ENCODE assay signal across 24 mouse cellular contexts in genomic region chr7:37619254-37619653, GRCm38 (mm10).
DNase-seq lines count a peak whose midpoint lies in the region; ATAC-seq and TF ChIP-seq lines count a peak whose summit lies in the region.
"Had no signal": no experiment of that assay in that cellular context is flagged by ENCODE, and none has a peak within 500 bp of the region (broad histone marks: within the 10 kb centered on the region; RNA-seq: fewer than 3 reads in every experiment).

No protein-coding gene starts in this region.

- no peaks in the 10 kb centered on the region; the same call in 1 of the 2 replicates for H3K36me3 ChIP-seq in forebrain, embryonic 10.5 days (replicated peaks)
- H3K36me3 ChIP-seq in forebrain, postnatal 0 days (ENCODE audit: insufficient read depth): no peaks in the 10 kb centered on the region
- H3K36me3 ChIP-seq in forebrain, embryonic 13.5 days (ENCODE audit: poor library complexity, severe bottlenecking): peaks cover 2% of the 10 kb centered on the region; the same call in 1 of the 2 replicates
- H3K36me3 ChIP-seq in forebrain, embryonic 16.5 days (ENCODE audit: control insufficient read depth, insufficient read depth): no peaks in the 10 kb centered on the region
- H3K36me3 ChIP-seq: heart, embryonic 12.5 days; heart, embryonic 15.5 days; hindbrain, embryonic 13.5 days; intestine, embryonic 15.5 days had no signal

- H3K9ac ChIP-seq in forebrain, postnatal 0 days: no peak overlapping the region
- no peak overlapping the region for H3K9ac ChIP-seq in forebrain, embryonic 13.5 days
- H3K9ac ChIP-seq in forebrain, embryonic 16.5 days (replicated peaks; ENCODE audit: low read depth, low read length): no peak overlapping the region
- H3K9ac ChIP-seq: heart, embryonic 12.5 days; heart, embryonic 15.5 days; hindbrain, embryonic 13.5 days; intestine, embryonic 15.5 days had no signal

- peaks cover 25% of the 10 kb centered on the region for H3K27me3 ChIP-seq in forebrain, embryonic 10.5 days (ENCODE audit: poor library complexity, severe bottlenecking)
- no peaks in the 10 kb centered on the region for H3K27me3 ChIP-seq in forebrain, postnatal 0 days (ENCODE audit: insufficient read depth, low read length)
- H3K27me3 ChIP-seq in forebrain, embryonic 13.5 days: no peaks in the 10 kb centered on the region
- H3K27me3 ChIP-seq in forebrain, embryonic 16.5 days (replicated peaks; ENCODE audit: control insufficient read depth, insufficient read depth, low read length): no peaks in the 10 kb centered on the region
- H3K27me3 ChIP-seq: hindbrain, embryonic 13.5 days; Patski had no signal

- H3K4me1 ChIP-seq in forebrain, embryonic 10.5 days: peaks cover 39% of the 10 kb centered on the region
- H3K4me1 ChIP-seq in forebrain, postnatal 0 days (ENCODE audit: insufficient read depth): no peaks in the 10 kb centered on the region
- H3K4me1 ChIP-seq in forebrain, embryonic 13.5 days: peaks cover 26% of the 10 kb centered on the region
- H3K4me1 ChIP-seq in forebrain, embryonic 16.5 days (replicated peaks; ENCODE audit: control insufficient read depth, insufficient read depth, low read length): peaks cover 13% of the 10 kb centered on the region

- H3K4me2 ChIP-seq in forebrain, postnatal 0 days (ENCODE audit: low read depth): no peak overlapping the region
- no peak overlapping the region for H3K4me2 ChIP-seq in forebrain, embryonic 13.5 days
- no peak overlapping the region for H3K4me2 ChIP-seq in forebrain, embryonic 16.5 days (ENCODE audit: low read length)
- H3K4me2 ChIP-seq: heart, embryonic 12.5 days; heart, embryonic 15.5 days; hindbrain, embryonic 13.5 days; intestine, embryonic 15.5 days had no signal

- no peak for TF ChIP-seq CTCF in forebrain, postnatal 0 days (IDR thresholded peaks at IDR 0.05; ENCODE audit: low read depth)

- no peak for ATAC-seq in forebrain, postnatal 0 days
- peak; percentile 56; the same call in 1 of the 2 replicates for ATAC-seq in forebrain, embryonic 13.5 days
- peak; percentile 37; the same call in 1 of the 2 replicates for ATAC-seq in forebrain, embryonic 16.5 days
- ATAC-seq in megakaryocyte progenitor cell, adult 5-6 weeks (replicated peaks; ENCODE audit: poor library complexity): no peak
- ATAC-seq: hindbrain, embryonic 16.5 days; intestine, embryonic 15.5 days; Patski had no signal

- peak; percentile 36 for DNase-seq in forebrain, embryonic 10.5 days (ENCODE audit: extremely low spot score, low spot score)
- no peak for DNase-seq in forebrain, postnatal 0 days
- DNase-seq in urinary bladder, adult 18-20 months (ENCODE audit: low spot score in 2 of 2): no peak
- no peak for DNase-seq in kidney, adult 9 months
- DNase-seq in ovary, postnatal 36 days (ENCODE audit: low spot score): no peak
- DNase-seq: adrenal gland, postnatal 14 days; cerebellum, adult 11-12 months; cerebellum, adult 8-10 months; cerebellum, postnatal 10 days; cerebellum, postnatal 36 days; gastrocnemius, postnatal 25 days; heart, adult 18-20 months; heart, postnatal 10 days; heart, postnatal 36 days had no signal

- H3K27ac ChIP-seq in forebrain, embryonic 10.5 days: no peak overlapping the region
- H3K27ac ChIP-seq in forebrain, postnatal 0 days (ENCODE audit: low read depth, low read length): no peak overlapping the region
- H3K27ac ChIP-seq in forebrain, embryonic 13.5 days: no peak overlapping the region
- no peak overlapping the region for H3K27ac ChIP-seq in forebrain, embryonic 16.5 days (ENCODE audit: low read length)
- H3K27ac ChIP-seq: heart, embryonic 15.5 days; hindbrain, embryonic 10.5 days; hindbrain, embryonic 13.5 days; intestine, embryonic 15.5 days had no signal

- WGBS in forebrain, embryonic 10.5 days: 49% methylated on average over 7 of the region's 7 CpGs
- WGBS in forebrain, postnatal 0 days: 19% methylated on average over 7 of the region's 7 CpGs
- WGBS in forebrain, embryonic 13.5 days: 19% methylated on average over 7 of the region's 7 CpGs
- 14% methylated on average over 7 of the region's 7 CpGs for WGBS in forebrain, embryonic 16.5 days

- no peak overlapping the region for H3K4me3 ChIP-seq in forebrain, embryonic 10.5 days
- H3K4me3 ChIP-seq in forebrain, postnatal 0 days (ENCODE audit: low read depth, low read length): no peak overlapping the region
- H3K4me3 ChIP-seq in forebrain, embryonic 13.5 days: no peak overlapping the region
- no peak overlapping the region for H3K4me3 ChIP-seq in forebrain, embryonic 16.5 days (replicated peaks; ENCODE audit: low read length)
- H3K4me3 ChIP-seq: heart, embryonic 12.5 days; heart, embryonic 15.5 days; hindbrain, embryonic 10.5 days; hindbrain, embryonic 13.5 days; intestine, embryonic 15.5 days had no signal

- H3K9me3 ChIP-seq in forebrain, embryonic 10.5 days: no peaks in the 10 kb centered on the region
- H3K9me3 ChIP-seq in forebrain, postnatal 0 days (ENCODE audit: low read length): no peaks in the 10 kb centered on the region
- no peaks in the 10 kb centered on the region for H3K9me3 ChIP-seq in forebrain, embryonic 13.5 days (replicated peaks)
- H3K9me3 ChIP-seq in forebrain, embryonic 16.5 days (ENCODE audit: control insufficient read depth, low read length): no peaks in the 10 kb centered on the region
- H3K9me3 ChIP-seq: heart, embryonic 12.5 days; heart, embryonic 15.5 days; hindbrain, embryonic 10.5 days; hindbrain, embryonic 13.5 days; intestine, embryonic 15.5 days had no signal

Comparison
In these comparisons a context has a peak if more than half of its experiments do, and no peak if none do; other contexts are left out.
1. ATAC-seq: peak in forebrain, embryonic 13.5 days (single experiment) and forebrain, embryonic 16.5 days (single experiment); none in forebrain, postnatal 0 days (single experiment) and megakaryocyte progenitor cell, adult 5-6 weeks (single experiment).